Mouse (Mus musculus) embryonic facial prominence, embryonic 14.5 days (tissue): ENCODE measurements around the gene Dennd4b. TPM values are rescaled to one million over a fixed set of nuclear protein-coding genes. Genes with fewer than 3 reads are reported as not detected.

Experiments used
- ATAC-seq: fragments of 200-750 bp; cut with Nextera tagmentation; 2 replicates; pipeline ENCODE4 v1.8.0; 2017; ENCODE audit warnings: low read depth, moderate number of reproducible peaks, moderate TSS enrichment
- DNase-seq: peaks from one replicate; pipeline ENCODE4 v3.0.0-alpha.2; 2015; ENCODE audit warnings: low spot score
- H3K27ac ChIP-seq: fragments of 300-500 bp; sonication (generic); replicated peaks from 2 replicates; pipeline ENCODE4 v1.5.1; 2014; ENCODE audit warnings: low read depth, mild to moderate bottlenecking, low read length, moderate library complexity
- H3K27me3 ChIP-seq: fragments of 300-500 bp; sonication (generic); replicated peaks from 2 replicates; pipeline ENCODE4 v1.6.1; 2014; ENCODE audit warnings: low read length; ENCODE audit not compliant: control insufficient read depth, insufficient read depth
- H3K36me3 ChIP-seq: fragments of 300-500 bp; sonication (generic); 2 replicates; pipeline ENCODE4 v1.6.1; 2014; ENCODE audit warnings: low read length, mixed read lengths; ENCODE audit not compliant: control insufficient read depth, insufficient read depth
- H3K4me1 ChIP-seq: fragments of 300-500 bp; sonication (generic); 2 replicates; pipeline ENCODE4 v1.6.1; 2014; ENCODE audit warnings: antibody characterized with exemption, low read length; ENCODE audit not compliant: control insufficient read depth, insufficient read depth
- H3K4me2 ChIP-seq: fragments of 300-500 bp; sonication (generic); 2 replicates; pipeline ENCODE4 v1.6.1; 2014; ENCODE audit warnings: low read depth, mild to moderate bottlenecking, low read length, moderate library complexity, mixed read lengths
- H3K4me3 ChIP-seq: fragments of 300-500 bp; sonication (generic); 2 replicates; pipeline ENCODE4 v1.5.1; 2014; ENCODE audit warnings: low read depth, mild to moderate bottlenecking, low read length
- H3K9ac ChIP-seq: fragments of 300-500 bp; sonication (generic); 2 replicates; pipeline ENCODE4 v1.6.1; 2014; ENCODE audit warnings: low read depth, mild to moderate bottlenecking, low read length, moderate library complexity, mixed read lengths
- H3K9me3 ChIP-seq: fragments of 300-500 bp; sonication (generic); 2 replicates; pipeline ENCODE4 v1.6.1; 2016; ENCODE audit warnings: low read length; ENCODE audit not compliant: control insufficient read depth
- WGBS: fragments of 180-500 bp; shearing (Covaris S2); extraction: QIAGEN DNeasy Blood & Tissue Kit; methylation state at CpG from one replicate; pipeline ENCODE4 v1.1.7; 2014; 5-methylcytosine and 5-hydroxymethylcytosine counted together
- polyA plus RNA-seq: library from polyadenylated mRNA; unstranded; fragments of >200 nt; fragmentation: Nextera tagmentation; extraction: Ambion mirVana; gene quantifications from 2 replicates; pipeline ENCODE4 v1.2.1, GENCODE M21; 2014

The Dennd4b gene
- polyA plus RNA-seq, 1 experiment from 2014 or later, result 4.7 TPM

GRCm38 (mm10) chr3:90292345-90293275 is 27.6 kb downstream of the Dennd4b start, which contains the start of gene Gatad2b:
Gene Gatad2b (plus strand): TSS chr3:90293178.
- WGBS, result under 1% methylated on average over 43 of the region's 47 CpGs
- Histone ChIP-seq H3K4me1 (peaks cover 15% of the 10 kb centered on the region), H3K27ac (peak within 1 kb of the TSS; percentile 98), H3K4me2 (peak within 1 kb of the TSS; percentile 84), H3K27me3 (no peaks in the 10 kb centered on the region), H3K4me3 (peak within 1 kb of the TSS; percentile 83), H3K9me3 (no peaks in the 10 kb centered on the region), H3K36me3 (no peaks in the 10 kb centered on the region), H3K9ac (peak within 1 kb of the TSS; percentile 93)
- DNase-seq, result peak; percentile 100
- ATAC-seq, result peak; percentile 98

- Histone ChIP-seq H3K4me2 (peak overlapping the region; percentile 72), H3K36me3 (0 out of 2 replicates have a peak, but pooled peaks cover 5% of the 10 kb centered on the region), H3K27me3 (no peaks in the 10 kb centered on the region), H3K4me1 (peaks cover 15% of the 10 kb centered on the region), H3K27ac (peak overlapping the region; percentile 97), H3K9ac (peak overlapping the region; percentile 93), H3K9me3 (no peaks in the 10 kb centered on the region), H3K4me3 (peak overlapping the region; percentile 83)
- 0% methylated on average over 16 of the region's 68 CpGs for WGBS
- ATAC-seq (peak; percentile 1; the same call in 1 of the 2 replicates), DNase-seq (peak; percentile 82)
These were observed 28.5 kb downstream of the Dennd4b start for GRCm38 (mm10) chr3:90293352-90294063.

- WGBS, result under 1% methylated on average over 11 of the region's 11 CpGs
- H3K36me3 ChIP-seq, result 0 out of 2 replicates have a peak, but pooled peaks cover 5% of the 10 kb centered on the region
- peak overlapping the region; percentile 97 for H3K27ac ChIP-seq
- no peaks in the 10 kb centered on the region for H3K27me3 ChIP-seq
- no peak for ATAC-seq
- peak overlapping the region; percentile 72 for H3K4me2 ChIP-seq
- H3K4me1 ChIP-seq, result peaks cover 15% of the 10 kb centered on the region
- H3K4me3 ChIP-seq, result peak overlapping the region; percentile 83
- H3K9ac ChIP-seq, result peak overlapping the region; percentile 93
- H3K9me3 ChIP-seq, result no peaks in the 10 kb centered on the region
- peak; percentile 38 for DNase-seq
These were observed 29.1 kb downstream of the Dennd4b start for GRCm38 (mm10) chr3:90294064-90294440.

GRCm38 (mm10) chr3:90294651-90295050 is 29.7 kb downstream of the Dennd4b start:
- Histone ChIP-seq H3K9me3 (no peaks in the 10 kb centered on the region), H3K4me1 (peaks cover 15% of the 10 kb centered on the region), H3K27ac (no peak overlapping the region), H3K9ac (peak overlapping the region; percentile 93), H3K4me2 (peak overlapping the region; percentile 72), H3K4me3 (peak overlapping the region; percentile 83), H3K27me3 (no peaks in the 10 kb centered on the region), H3K36me3 (0 out of 2 replicates have a peak, but pooled peaks cover 5% of the 10 kb centered on the region)
- DNase-seq, result no peak
- ATAC-seq, result no peak
- WGBS, result 63% methylated on average over 2 of the region's 2 CpGs

DNA sequence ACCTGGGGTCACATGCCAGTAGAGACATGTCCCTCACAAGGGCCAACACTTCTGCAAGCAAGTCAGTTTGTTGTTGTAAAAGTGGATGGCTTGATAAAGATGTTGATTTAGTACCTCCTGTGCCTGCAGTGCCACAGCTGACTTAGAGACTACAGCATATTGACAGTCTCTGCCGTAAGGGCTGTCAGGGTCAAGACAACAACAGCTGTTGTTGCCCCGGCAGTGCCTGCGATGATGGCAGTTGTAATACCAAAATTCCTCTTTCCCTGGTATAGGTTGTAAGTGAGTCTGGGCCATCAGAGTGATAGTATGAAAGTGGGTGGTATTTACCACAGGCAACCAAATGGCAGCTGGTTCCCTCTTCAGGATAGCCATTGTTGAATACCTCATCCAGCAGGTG is 40.8 kb downstream of the Dennd4b start:
- H3K4me2 ChIP-seq, result no peak overlapping the region
- no peak overlapping the region for H3K27ac ChIP-seq
- H3K9me3 ChIP-seq, result no peaks in the 10 kb centered on the region
- H3K4me1 ChIP-seq, result 0 out of 2 replicates have a peak, but pooled peaks cover 3% of the 10 kb centered on the region
- H3K9ac ChIP-seq, result no peak overlapping the region
- DNase-seq (no peak), ATAC-seq (no peak)
- H3K27me3 ChIP-seq, result no peaks in the 10 kb centered on the region
- H3K36me3 ChIP-seq, result 0 out of 2 replicates have a peak, but pooled peaks cover 3% of the 10 kb centered on the region
- no peak overlapping the region for H3K4me3 ChIP-seq
- 70% methylated on average over 3 of the region's 3 CpGs for WGBS

DNA sequence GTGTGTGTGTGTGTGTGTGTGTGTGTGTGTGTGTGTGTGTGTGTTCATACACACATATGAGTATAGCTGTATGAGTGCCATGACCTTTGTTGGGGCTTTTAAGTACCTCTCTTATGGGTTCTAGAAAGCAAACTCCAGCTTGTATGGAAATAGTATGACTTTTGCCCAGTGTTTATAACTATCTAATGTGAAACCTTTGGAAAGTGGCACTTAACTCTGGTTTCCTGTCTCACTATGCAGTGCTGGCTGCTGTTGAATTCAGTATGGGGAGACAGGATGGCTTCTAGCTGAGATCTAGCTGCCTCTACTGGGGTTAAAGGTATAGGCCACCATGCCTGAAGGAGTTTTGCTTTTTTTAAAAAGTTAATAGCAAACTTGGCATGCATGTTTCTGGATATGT is 44.6 kb downstream of the Dennd4b start:
- Histone ChIP-seq H3K36me3 (0 out of 2 replicates have a peak, but pooled peaks cover 3% of the 10 kb centered on the region), H3K9me3 (no peaks in the 10 kb centered on the region), H3K9ac (no peak overlapping the region), H3K4me1 (0 out of 2 replicates have a peak, but pooled peaks cover 3% of the 10 kb centered on the region), H3K27me3 (no peaks in the 10 kb centered on the region), H3K4me2 (no peak overlapping the region), H3K4me3 (no peak overlapping the region), H3K27ac (no peak overlapping the region)
- ATAC-seq (no peak), DNase-seq (no peak)

- Histone ChIP-seq H3K4me3 (no peak overlapping the region), H3K9ac (no peak overlapping the region), H3K9me3 (no peaks in the 10 kb centered on the region), H3K27me3 (no peaks in the 10 kb centered on the region), H3K27ac (no peak overlapping the region), H3K4me2 (no peak overlapping the region), H3K4me1 (no peaks in the 10 kb centered on the region), H3K36me3 (no peaks in the 10 kb centered on the region)
- ATAC-seq (no peak), DNase-seq (no peak)
These were observed 48.4 kb downstream of the Dennd4b start for GRCm38 (mm10) chr3:90313367-90313766.

- Histone ChIP-seq H3K4me3 (no peak overlapping the region), H3K9me3 (no peaks in the 10 kb centered on the region), H3K27me3 (no peaks in the 10 kb centered on the region), H3K9ac (no peak overlapping the region), H3K27ac (no peak overlapping the region), H3K36me3 (no peaks in the 10 kb centered on the region), H3K4me2 (no peak overlapping the region), H3K4me1 (no peaks in the 10 kb centered on the region)
- no peak for ATAC-seq
- no peak for DNase-seq
These were observed 49.3 kb downstream of the Dennd4b start for GRCm38 (mm10) chr3:90314241-90314640.
